In genomic region chr5:114836886-114837285, GRCm38 (mm10) we compare ENCODE assay signal across 41 mouse cellular contexts. TPM values are rescaled to one million over a fixed set of nuclear protein-coding genes. Genes with fewer than 3 reads are reported as not detected.
DNase-seq lines count a peak whose midpoint lies in the region; ATAC-seq and TF ChIP-seq lines count a peak whose summit lies in the region.
"Had no signal": no experiment of that assay in that cellular context is flagged by ENCODE, and none has a peak within 500 bp of the region (broad histone marks: within the 10 kb centered on the region; RNA-seq: fewer than 3 reads in every experiment).

No protein-coding gene starts in this region.

- no peaks in the 10 kb centered on the region for H3K36me3 ChIP-seq in lung, embryonic 14.5 days (ENCODE audit: insufficient read depth)
- no peaks in the 10 kb centered on the region for H3K36me3 ChIP-seq in neural tube, embryonic 11.5 days (ENCODE audit: control insufficient read depth, insufficient read depth, low read length)
- H3K36me3 ChIP-seq: embryonic facial prominence, embryonic 12.5 days; heart, embryonic 10.5 days; hindbrain, embryonic 15.5 days; neural tube, embryonic 13.5 days had no signal

- no peak for TF ChIP-seq CTCF in lung, embryonic 14.5 days (IDR thresholded peaks at IDR 0.05; ENCODE audit: low read depth)

- no peaks in the 10 kb centered on the region for H3K27me3 ChIP-seq in lung, embryonic 14.5 days (ENCODE audit: insufficient read depth, low read length)
- no peaks in the 10 kb centered on the region for H3K27me3 ChIP-seq in neural tube, embryonic 11.5 days (ENCODE audit: control insufficient read depth, insufficient read depth, low read length)
- H3K27me3 ChIP-seq: embryonic facial prominence, embryonic 12.5 days; hindbrain, embryonic 15.5 days; neural tube, embryonic 13.5 days had no signal

- 21% methylated on average over 12 of the region's 12 CpGs for WGBS in lung, embryonic 14.5 days
- WGBS in neural tube, embryonic 11.5 days, result 64% methylated on average over 12 of the region's 12 CpGs

- no peak overlapping the region for H3K27ac ChIP-seq in lung, embryonic 14.5 days (ENCODE audit: low read depth)
- H3K27ac ChIP-seq in neural tube, embryonic 11.5 days (ENCODE audit: low read depth, low read length), result no peak overlapping the region
- H3K27ac ChIP-seq: embryonic facial prominence, embryonic 12.5 days; heart, embryonic 10.5 days; hindbrain, embryonic 15.5 days; macrophage; neural tube, embryonic 13.5 days had no signal

- no peaks in the 10 kb centered on the region for H3K9me3 ChIP-seq in lung, embryonic 14.5 days (ENCODE audit: low read depth, low read length)
- H3K9me3 ChIP-seq in neural tube, embryonic 11.5 days (ENCODE audit: control insufficient read depth, low read length), result no peaks in the 10 kb centered on the region
- H3K9me3 ChIP-seq: embryonic facial prominence, embryonic 12.5 days; heart, embryonic 10.5 days; hindbrain, embryonic 15.5 days; neural tube, embryonic 13.5 days had no signal

- no peak overlapping the region for H3K4me3 ChIP-seq in lung, embryonic 14.5 days (ENCODE audit: low read depth, low read length)
- H3K4me3 ChIP-seq in neural tube, embryonic 11.5 days (ENCODE audit: low read depth, low read length), result no peak overlapping the region
- H3K4me3 ChIP-seq: embryonic facial prominence, embryonic 12.5 days; heart, embryonic 10.5 days; hindbrain, embryonic 15.5 days; neural tube, embryonic 13.5 days had no signal

- no peaks in the 10 kb centered on the region for H3K4me1 ChIP-seq in lung, embryonic 14.5 days (ENCODE audit: insufficient read depth)
- H3K4me1 ChIP-seq in neural tube, embryonic 11.5 days (ENCODE audit: control insufficient read depth, insufficient read depth, low read length), result no peaks in the 10 kb centered on the region
- H3K4me1 ChIP-seq: hindbrain, embryonic 15.5 days had no signal

- no peak overlapping the region for H3K4me2 ChIP-seq in lung, embryonic 14.5 days
- H3K4me2 ChIP-seq in neural tube, embryonic 11.5 days (ENCODE audit: low read depth), result no peak overlapping the region
- H3K4me2 ChIP-seq: embryonic facial prominence, embryonic 12.5 days; hindbrain, embryonic 15.5 days; neural tube, embryonic 13.5 days had no signal

- no peak overlapping the region for H3K9ac ChIP-seq in lung, embryonic 14.5 days
- no peak overlapping the region for H3K9ac ChIP-seq in neural tube, embryonic 11.5 days (ENCODE audit: low read length)
- H3K9ac ChIP-seq: embryonic facial prominence, embryonic 12.5 days; hindbrain, embryonic 15.5 days; neural tube, embryonic 13.5 days had no signal

- peak; percentile 65; the same call in 1 of the 2 replicates for ATAC-seq in lung, embryonic 14.5 days (ENCODE audit: insufficient read depth)
- no peak for ATAC-seq in neural tube, embryonic 11.5 days (ENCODE audit: insufficient read depth, low FRiP score, low TSS enrichment)
- no peak for ATAC-seq in megakaryocyte progenitor cell, adult 5-6 weeks (replicated peaks; ENCODE audit: poor library complexity)
- ATAC-seq: forebrain, embryonic 14.5 days; inflammation-experienced regulatory T-cells, adult 6 months; midbrain, embryonic 16.5 days; Patski had no signal

- peak; percentile 40 for DNase-seq in embryo, embryonic 10 days (ENCODE audit: low spot score)
- no peak for DNase-seq in embryo, embryonic 11 days
- peak; percentile 75 for DNase-seq in lung, embryonic 14.5 days
- no peak for DNase-seq in lung, adult 18-20 months
- DNase-seq in neural tube, embryonic 11.5 days (ENCODE audit: low spot score), result peak; percentile 40
- DNase-seq in neural tube, embryonic 10.5 days (ENCODE audit: extremely low spot score, low spot score), result no peak
- DNase-seq: adrenal gland, postnatal 25 days; cerebellum, adult 11-12 months; cerebellum, adult 9-11 months; gastrocnemius, postnatal 14 days; heart, postnatal 4 days; kidney, adult 11 months; kidney, postnatal 14 days; thymus, postnatal 14 days had no signal

RNA-seq across cellular contexts. Expression of gene 1500011B03Rik, which starts 13.6 kb away (rescaled TPM):
- 86.4 and 88.6 TPM in 2 replicates for polyA plus RNA-seq in lung, embryonic 14.5 days (2014; fragmentation: Nextera tagmentation; extraction: Ambion mirVana)
- polyA plus RNA-seq in neural tube, embryonic 11.5 days (2014; fragmentation: Nextera tagmentation; extraction: Ambion mirVana), result 162 TPM in 2 replicates
- 61.6 and 65.6 TPM in 2 replicates for total RNA-seq in megakaryocyte progenitor cell, adult 5-6 weeks (2015)
- total RNA-seq in megakaryocyte progenitor cell, adult 5-6 weeks (2017), result 35.0 and 36.2 TPM in 2 replicates

RNA-seq across cellular contexts. Expression of gene 4930519G04Rik, which starts 16.6 kb away (rescaled TPM):
- polyA plus RNA-seq in lung, embryonic 14.5 days (2014; fragmentation: Nextera tagmentation; extraction: Ambion mirVana), result not detected in 2 replicates
- polyA plus RNA-seq in neural tube, embryonic 11.5 days (2014; fragmentation: Nextera tagmentation; extraction: Ambion mirVana), result not detected in 2 replicates
- 0.07 and 0.17 TPM in 2 replicates for total RNA-seq in megakaryocyte progenitor cell, adult 5-6 weeks (2015)
- total RNA-seq in megakaryocyte progenitor cell, adult 5-6 weeks (2017), result 0.08 TPM in 1 of 2 replicates, not detected in the other
- total RNA-seq: adrenal gland, adult 18-20 months; adrenal gland, postnatal 25 days; CH12.LX; gastrocnemius, postnatal 14 days; heart, postnatal 4 days; layer of hippocampus, adult 18-20 months; layer of hippocampus, postnatal 10 days; left cerebral cortex, adult 18-20 months; left cerebral cortex, postnatal 14 days; liver, adult 2 months; MEL had no signal
- polyA plus RNA-seq: C2C12; embryonic facial prominence, embryonic 12.5 days; forebrain, embryonic 14.5 days; heart, embryonic 10.5 days; heart, postnatal 0 days; hindbrain, embryonic 15.5 days; inflammation-experienced regulatory T-cells, adult 6 months; kidney, embryonic 14.5 days; limb, embryonic 11.5 days; liver, adult 2 months; liver, embryonic 16.5 days; macrophage; midbrain, embryonic 16.5 days; neural tube, embryonic 13.5 days; stomach, embryonic 14.5 days; urinary bladder, adult 2 months had no signal

RNA-seq across cellular contexts. Expression of gene Gm9936, which starts 21.6 kb away (rescaled TPM):
- 0.18 TPM in 1 of 2 replicates, not detected in the other for polyA plus RNA-seq in lung, embryonic 14.5 days (2014; fragmentation: Nextera tagmentation; extraction: Ambion mirVana)
- polyA plus RNA-seq in neural tube, embryonic 11.5 days (2014; fragmentation: Nextera tagmentation; extraction: Ambion mirVana), result 0.39 and 0.54 TPM in 2 replicates
- not detected in 2 replicates for total RNA-seq in megakaryocyte progenitor cell, adult 5-6 weeks (2015)
- not detected in 2 replicates for total RNA-seq in megakaryocyte progenitor cell, adult 5-6 weeks (2017)
- total RNA-seq: adrenal gland, adult 18-20 months; gastrocnemius, postnatal 14 days; granulocyte monocyte progenitor cell, adult 5-6 weeks; heart, postnatal 4 days; liver, adult 2 months; MEL had no signal
- polyA plus RNA-seq: C2C12; heart, embryonic 10.5 days; heart, postnatal 0 days; inflammation-experienced regulatory T-cells, adult 6 months; kidney, embryonic 14.5 days; liver, adult 2 months; macrophage; Patski; testis, adult 2 months had no signal

RNA-seq across cellular contexts. Expression of gene Oasl2, which starts 59.9 kb away (rescaled TPM):
- 2.8 and 4.5 TPM in 2 replicates for polyA plus RNA-seq in lung, embryonic 14.5 days (2014; fragmentation: Nextera tagmentation; extraction: Ambion mirVana)
- 0.81 and 1.8 TPM in 2 replicates for polyA plus RNA-seq in neural tube, embryonic 11.5 days (2014; fragmentation: Nextera tagmentation; extraction: Ambion mirVana)
- 2.9 and 10.3 TPM in 2 replicates for total RNA-seq in megakaryocyte progenitor cell, adult 5-6 weeks (2015)
- total RNA-seq in megakaryocyte progenitor cell, adult 5-6 weeks (2017), result 2.5 and 5.6 TPM in 2 replicates
- total RNA-seq: CH12.LX had no signal

Comparison
In these comparisons a context has a peak if more than half of its experiments do, and no peak if none do; other contexts are left out.
1. DNase-seq: peak in embryo, embryonic 10 days (single experiment), lung, embryonic 14.5 days (single experiment) and neural tube, embryonic 11.5 days (single experiment); none in embryo, embryonic 11 days (single experiment), lung, adult 18-20 months (0 of 2) and neural tube, embryonic 10.5 days (single experiment).